Mouse (Mus musculus) erythroblast, embryonic 14.5 days (primary cell): ENCODE results near the gene Grip2. TPM values are rescaled to one million over a fixed set of nuclear protein-coding genes. Genes with fewer than 3 reads are reported as not detected.

Experiments
- H3K27me3 ChIP-seq: 2 replicates; pipeline ENCODE4 v1.6.1; 2012; ENCODE audit warnings: inconsistent platforms; ENCODE audit not compliant: control insufficient read depth
- H3K36me3 ChIP-seq: 2 replicates; pipeline ENCODE4 v1.6.1; 2012; ENCODE audit warnings: mild to moderate bottlenecking, inconsistent platforms; ENCODE audit not compliant: control insufficient read depth
- H3K4me1 ChIP-seq: 2 replicates; pipeline ENCODE4 v1.6.1; 2012; ENCODE audit warnings: inconsistent platforms; ENCODE audit not compliant: control insufficient read depth
- H3K4me3 ChIP-seq: replicated peaks from 2 replicates; pipeline ENCODE3; 2012; ENCODE audit warnings: moderate library complexity, mild to moderate bottlenecking, inconsistent platforms
- H3K9me3 ChIP-seq: 2 replicates; pipeline ENCODE4 v1.6.1; 2012; ENCODE audit warnings: low read length, inconsistent platforms, mixed read lengths; ENCODE audit not compliant: control insufficient read depth
- GATA1 ChIP-seq: IDR thresholded peaks from 2 replicates; pipeline ENCODE4 v1.6.1; 2012; ENCODE audit warnings: low read length, inconsistent platforms, mixed read lengths
- TAL1 ChIP-seq: IDR thresholded peaks from 3 replicates; pipeline ENCODE4 v1.6.1; 2012; ENCODE audit warnings: low read length, inconsistent platforms, mixed read lengths
- polyA plus RNA-seq: library from polyadenylated mRNA; stranded (reverse); fragments of >175 nt; gene quantifications from 2 replicates; pipeline ENCODE4 v1.2.3, GENCODE M21; 2012

The Grip2 gene
- polyA plus RNA-seq, 1 experiment = not detected

DNA sequence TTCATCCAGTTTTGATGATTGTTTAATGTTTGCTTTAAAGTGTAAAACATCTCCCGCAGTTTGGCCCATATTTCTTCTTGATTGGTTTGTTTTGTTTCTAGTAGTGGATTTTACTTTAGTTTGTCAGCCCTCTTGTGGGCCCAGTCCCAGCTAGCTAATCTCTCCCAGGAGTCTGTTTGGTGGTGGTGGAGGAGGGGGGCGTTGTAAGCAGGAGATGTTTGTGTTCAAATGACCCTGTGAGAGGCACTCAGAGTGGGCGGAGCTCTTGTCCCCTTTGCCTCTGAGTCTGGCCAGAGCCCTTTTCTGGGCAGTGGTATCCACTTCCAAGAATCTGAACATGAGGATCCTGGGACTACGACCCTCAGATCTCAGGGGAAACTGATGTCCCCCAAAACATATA lies 83.2 kb downstream of the Grip2 start:
- Histone ChIP-seq H3K4me1 (no peaks in the 10 kb centered on the region), H3K27me3 (no peaks in the 10 kb centered on the region), H3K4me3 (no peak overlapping the region), H3K9me3 (no peaks in the 10 kb centered on the region), H3K36me3 (peaks cover 63% of the 10 kb centered on the region)
- TF ChIP-seq TAL1 (no peak), GATA1 (no peak)

DNA sequence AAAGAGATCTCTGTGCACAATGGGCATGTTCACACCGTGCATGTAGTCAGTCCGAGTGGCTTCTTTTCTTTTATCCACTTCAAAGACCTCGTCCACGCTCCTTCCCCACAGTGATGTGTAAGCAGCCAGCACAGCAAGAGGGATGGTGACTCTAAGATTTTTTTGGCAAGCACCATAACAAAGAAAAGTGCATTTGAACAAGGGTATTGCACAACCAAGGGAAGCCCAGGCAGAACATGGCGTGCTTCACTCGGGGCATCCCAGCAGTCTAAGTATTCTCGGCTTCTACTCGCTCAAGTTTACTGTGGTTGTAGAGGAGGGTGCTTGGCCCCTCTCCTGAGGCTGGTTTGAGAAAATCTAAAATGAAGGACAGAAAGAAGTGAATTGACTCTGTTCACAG lies 84.1 kb downstream of the Grip2 start:
- H3K27me3 ChIP-seq = no peaks in the 10 kb centered on the region
- peaks cover 61% of the 10 kb centered on the region for H3K36me3 ChIP-seq
- H3K4me3 ChIP-seq = no peak overlapping the region
- TF ChIP-seq GATA1 (no peak), TAL1 (no peak)
- no peaks in the 10 kb centered on the region for H3K9me3 ChIP-seq
- no peaks in the 10 kb centered on the region for H3K4me1 ChIP-seq

- Histone ChIP-seq H3K4me1 (no peaks in the 10 kb centered on the region), H3K36me3 (peaks cover 64% of the 10 kb centered on the region), H3K4me3 (no peak overlapping the region), H3K9me3 (no peaks in the 10 kb centered on the region), H3K27me3 (no peaks in the 10 kb centered on the region)
- TF ChIP-seq GATA1 (no peak), TAL1 (no peak)
Measured at GRCm38 (mm10) chr6:91742466-91742865, 84.6 kb downstream of the Grip2 start.

DNA sequence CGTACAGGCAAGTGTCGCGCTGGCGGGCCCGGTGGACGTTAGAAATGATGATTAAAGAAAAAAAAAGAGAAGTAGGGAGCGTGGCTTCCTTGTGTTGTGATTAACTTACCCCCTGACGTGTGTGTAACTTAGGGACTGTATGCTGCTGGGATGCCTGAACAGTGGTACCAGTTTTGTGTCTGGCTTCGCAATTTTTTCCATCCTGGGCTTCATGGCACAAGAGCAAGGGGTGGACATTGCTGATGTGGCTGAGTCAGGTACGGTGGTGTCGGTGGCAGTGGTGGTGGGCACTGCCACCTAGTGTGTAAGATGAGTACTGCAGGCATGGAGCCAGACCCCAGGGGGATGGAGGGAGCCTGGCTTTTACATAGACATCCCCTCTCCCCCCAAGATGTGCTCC lies 86.0 kb downstream of the Grip2 start:
- H3K36me3 ChIP-seq = peaks cover 74% of the 10 kb centered on the region

DNA sequence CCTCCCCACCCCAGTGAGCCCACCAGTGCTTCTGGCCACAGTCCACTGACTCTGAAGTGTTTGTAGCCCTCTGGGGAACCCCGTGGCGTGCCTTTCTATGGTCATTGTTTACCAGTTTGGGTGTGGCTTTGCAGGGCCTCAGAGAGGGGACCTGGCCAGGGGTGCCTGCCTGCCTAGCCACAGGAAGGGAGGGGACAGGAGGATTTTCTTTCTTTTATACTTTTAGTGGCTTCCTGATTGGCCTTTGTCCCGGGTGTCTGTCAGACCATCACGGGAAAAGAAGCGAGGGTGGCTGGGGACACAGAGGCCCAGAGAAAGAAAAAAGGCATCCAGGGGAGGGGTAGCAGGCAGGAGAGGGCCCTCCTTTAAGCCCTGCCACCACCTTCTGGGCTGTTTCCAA lies 89.0 kb downstream of the Grip2 start:
- no peak overlapping the region for H3K4me3 ChIP-seq
- H3K27me3 ChIP-seq = no peaks in the 10 kb centered on the region
- H3K36me3 ChIP-seq = peaks cover 71% of the 10 kb centered on the region
- TF ChIP-seq GATA1 (no peak), TAL1 (no peak)
- no peaks in the 10 kb centered on the region for H3K9me3 ChIP-seq
- no peaks in the 10 kb centered on the region for H3K4me1 ChIP-seq

More for the DNA sequence above, 86.0 kb downstream of the Grip2 start:
- Histone ChIP-seq H3K4me3 (no peak overlapping the region), H3K27me3 (no peaks in the 10 kb centered on the region), H3K4me1 (no peaks in the 10 kb centered on the region), H3K9me3 (no peaks in the 10 kb centered on the region)
- no peak for TF ChIP-seq GATA1
- TF ChIP-seq TAL1 = no peak

- H3K27me3 ChIP-seq = no peaks in the 10 kb centered on the region
- H3K4me3 ChIP-seq = no peak overlapping the region
- no peaks in the 10 kb centered on the region for H3K4me1 ChIP-seq
- TF ChIP-seq TAL1 (no peak), GATA1 (no peak)
- peaks cover 68% of the 10 kb centered on the region for H3K36me3 ChIP-seq
- H3K9me3 ChIP-seq = no peaks in the 10 kb centered on the region
Measured at GRCm38 (mm10) chr6:91737451-91737850, 89.6 kb downstream of the Grip2 start.

GRCm38 (mm10) chr6:91736471-91736870 lies 90.6 kb downstream of the Grip2 start:
- no peaks in the 10 kb centered on the region for H3K4me1 ChIP-seq
- H3K9me3 ChIP-seq = no peaks in the 10 kb centered on the region
- H3K36me3 ChIP-seq = peaks cover 68% of the 10 kb centered on the region
- H3K27me3 ChIP-seq = no peaks in the 10 kb centered on the region
- TF ChIP-seq TAL1 (no peak), GATA1 (no peak)
- H3K4me3 ChIP-seq = no peak overlapping the region

GRCm38 (mm10) chr6:91732138-91732537 lies 94.9 kb downstream of the Grip2 start:
- Histone ChIP-seq H3K4me1 (no peaks in the 10 kb centered on the region), H3K27me3 (no peaks in the 10 kb centered on the region), H3K4me3 (no peak overlapping the region), H3K9me3 (no peaks in the 10 kb centered on the region), H3K36me3 (peaks cover 64% of the 10 kb centered on the region)
- TF ChIP-seq TAL1 (no peak), GATA1 (no peak)

GRCm38 (mm10) chr6:91729677-91730127 lies 97.3 kb downstream of the Grip2 start:
- Histone ChIP-seq H3K27me3 (no peaks in the 10 kb centered on the region), H3K4me1 (no peaks in the 10 kb centered on the region), H3K9me3 (no peaks in the 10 kb centered on the region), H3K36me3 (peaks cover 61% of the 10 kb centered on the region), H3K4me3 (no peak overlapping the region)
- TF ChIP-seq TAL1 (no peak), GATA1 (no peak)

DNA sequence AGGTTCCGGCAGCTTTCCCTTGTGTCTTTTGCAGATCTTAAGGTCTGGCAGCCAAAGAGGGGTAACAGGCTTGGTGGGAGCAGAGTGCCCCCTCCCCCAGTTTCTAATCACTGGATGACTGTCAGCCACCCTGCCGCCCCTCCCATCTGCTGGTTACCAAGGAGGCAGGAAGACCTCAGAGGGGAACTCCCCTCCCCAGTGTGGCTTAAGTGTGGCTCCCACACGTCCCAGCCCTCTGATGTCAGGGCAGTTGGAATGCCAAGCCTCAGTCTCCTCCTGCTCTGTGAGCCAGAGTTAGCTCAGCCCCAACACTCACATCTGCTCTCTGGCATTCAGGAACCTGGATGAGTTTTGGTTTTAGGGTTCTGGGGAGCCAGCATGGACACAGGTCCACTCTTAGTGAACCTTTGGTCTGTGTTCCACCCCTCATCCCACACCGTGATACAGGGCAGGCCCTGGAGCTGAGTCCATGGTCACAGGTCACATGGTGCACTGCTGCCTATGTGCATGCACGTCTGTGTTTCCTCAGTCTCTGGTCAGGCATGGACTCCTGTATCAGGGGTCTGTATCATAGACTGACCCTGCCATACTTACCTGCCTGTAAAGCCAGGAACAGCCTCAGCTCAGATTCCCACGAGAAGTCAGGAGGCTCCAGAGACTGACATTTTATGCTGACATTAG lies 98.0 kb downstream of the Grip2 start:
- no peaks in the 10 kb centered on the region for H3K4me1 ChIP-seq
- peaks cover 67% of the 10 kb centered on the region for H3K36me3 ChIP-seq
- H3K4me3 ChIP-seq = no peak overlapping the region
- no peak for TF ChIP-seq GATA1
- TF ChIP-seq TAL1 = no peak
- H3K9me3 ChIP-seq = no peaks in the 10 kb centered on the region
- H3K27me3 ChIP-seq = no peaks in the 10 kb centered on the region
